Mouse (Mus musculus): ENCODE measurements around the gene Aspdh.

DNA sequence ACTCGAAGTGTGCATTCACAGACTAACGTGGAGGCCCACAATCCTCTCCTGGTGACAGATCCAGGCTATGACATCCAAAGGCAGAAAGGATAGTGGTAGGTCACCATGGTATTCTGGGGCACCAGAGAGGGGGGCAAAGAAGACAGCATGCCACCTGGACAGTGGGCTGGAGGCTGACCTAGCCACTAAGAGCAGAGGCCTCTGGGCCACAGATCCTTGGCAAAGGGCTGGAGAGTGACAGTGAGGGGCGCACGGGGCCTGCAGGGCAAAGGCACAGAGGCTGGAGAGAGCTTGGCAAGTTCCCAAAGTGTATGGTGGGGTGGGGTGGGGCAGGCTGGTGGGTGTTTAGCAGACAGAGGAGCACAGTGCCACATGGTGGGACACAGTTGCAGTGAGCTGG is 25.1 kb downstream of the Aspdh start:
- TF ChIP-seq CTCF (IDR thresholded peaks at IDR 0.05; ENCODE audit: low read depth, low read length) (no peak), POLR2A (IDR thresholded peaks at IDR 0.05; ENCODE audit: borderline replicate concordance, low read depth, low read length) (no peak)
